26 mouse cellular contexts compared by ENCODE assay signal in the genomic region with DNA sequence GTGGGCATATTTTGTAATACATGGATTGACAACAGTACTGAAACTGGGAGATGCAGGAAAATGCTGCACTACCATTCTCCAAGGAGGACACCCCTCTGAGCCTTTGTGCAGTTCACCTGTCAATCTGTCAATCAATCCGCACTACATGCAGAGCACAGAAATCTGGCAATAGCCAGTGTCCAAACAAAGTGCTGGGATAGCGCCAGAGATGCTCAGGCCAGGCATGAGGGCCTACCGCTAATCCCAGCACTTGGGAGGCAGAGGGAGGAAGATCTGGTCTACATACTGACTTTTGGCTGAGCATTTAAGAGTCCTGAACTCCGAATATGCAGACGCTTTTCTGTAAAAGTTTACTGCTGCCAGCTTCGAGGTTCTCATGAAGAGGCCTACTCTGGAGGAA. TPM values are rescaled to one million over a fixed set of nuclear protein-coding genes. Genes with fewer than 3 reads are reported as not detected.
DNase-seq lines count a peak whose midpoint lies in the region; ATAC-seq and TF ChIP-seq lines count a peak whose summit lies in the region.
"Had no signal": no experiment of that assay in that cellular context is flagged by ENCODE, and none has a peak within 500 bp of the region (broad histone marks: within the 10 kb centered on the region; RNA-seq: fewer than 3 reads in every experiment).

No protein-coding gene starts in this region.

- 51% methylated on average over 6 of the region's 6 CpGs for WGBS in midbrain, postnatal 0 days

- no peak for TF ChIP-seq CTCF in left cerebral cortex, adult 2 months (IDR thresholded peaks at IDR 0.05)
- no peak for TF ChIP-seq CTCF in brain, embryonic 14.5 days (IDR thresholded peaks at IDR 0.05; ENCODE audit: borderline replicate concordance, extremely low read depth, insufficient read depth, insufficient read length)
- TF ChIP-seq CTCF in midbrain, postnatal 0 days (IDR thresholded peaks at IDR 0.05), result no peak

- intact Hi-C loops in left cerebral cortex, adult 2 months (cut with DNase I), result no loop called here

- DNase-seq in cerebellum, adult 9-11 months, result peak; percentile 53
- no peak for DNase-seq in cerebellum, postnatal 4 days (ENCODE audit: low spot score in 2 of 2)
- DNase-seq in left cerebral cortex, adult 2 months (ENCODE audit: extremely low spot score in 1 of 2, low spot score in 2 of 2), result no peak
- DNase-seq in left cerebral cortex, adult 8-10 months (ENCODE audit: low spot score in 2 of 2), result no peak
- peak; percentile 32 for DNase-seq in brain, embryonic 14.5 days (ENCODE audit: low read depth)
- no peak for DNase-seq in midbrain, postnatal 0 days (ENCODE audit: low spot score)
- DNase-seq in lung, postnatal 25 days (ENCODE audit: low spot score), result no peak
- DNase-seq: adrenal gland, postnatal 25 days; forebrain, postnatal 0 days; gastrocnemius, postnatal 14 days; heart, adult 11 months; kidney, adult 18-20 months; kidney, postnatal 4 days; layer of hippocampus, adult 9-11 months; liver, postnatal 0 days; lung, postnatal 10 days; right cerebral cortex, postnatal 14 days; thymus, adult 2 months; thymus, postnatal 4 days had no signal

- H3K4me1 ChIP-seq in midbrain, postnatal 0 days (ENCODE audit: insufficient read depth, low read length), result peaks cover 5% of the 10 kb centered on the region; the same call in 1 of the 2 replicates

- TF ChIP-seq POLR2A in brain, embryonic 14.5 days (IDR thresholded peaks at IDR 0.05; ENCODE audit: borderline replicate concordance, extremely low read depth, insufficient read depth, insufficient read length, poor library complexity, severe bottlenecking), result no peak

- no peak overlapping the region for H3K9ac ChIP-seq in midbrain, postnatal 0 days (replicated peaks; ENCODE audit: low read length, poor library complexity, severe bottlenecking)
- H3K9ac ChIP-seq: embryonic facial prominence, embryonic 12.5 days; forebrain, postnatal 0 days; limb, embryonic 12.5 days; liver, postnatal 0 days had no signal

- H3K27ac ChIP-seq in left cerebral cortex, adult 2 months, result peak overlapping the region; percentile 91
- H3K27ac ChIP-seq in midbrain, postnatal 0 days (ENCODE audit: low read depth, low read length), result peak overlapping the region; percentile 43
- H3K27ac ChIP-seq: embryonic facial prominence, embryonic 12.5 days; limb, embryonic 12.5 days; stomach, postnatal 0 days had no signal

- ATAC-seq in midbrain, postnatal 0 days (ENCODE audit: low FRiP score), result no peak
- ATAC-seq: CD4-positive, CD25-positive, alpha-beta regulatory T cell, adult 4 months; forebrain, postnatal 0 days; liver, postnatal 0 days had no signal

- no peaks in the 10 kb centered on the region for H3K9me3 ChIP-seq in midbrain, postnatal 0 days (ENCODE audit: low read length)
- H3K9me3 ChIP-seq: embryonic facial prominence, embryonic 12.5 days; limb, embryonic 12.5 days had no signal

- H3K36me3 ChIP-seq in midbrain, postnatal 0 days (ENCODE audit: insufficient read depth, low read length), result 0 out of 2 replicates have a peak, but pooled peaks cover 4% of the 10 kb centered on the region
- H3K36me3 ChIP-seq: embryonic facial prominence, embryonic 12.5 days had no signal

- no peaks in the 10 kb centered on the region for H3K27me3 ChIP-seq in midbrain, postnatal 0 days (ENCODE audit: insufficient read depth, low read length)
- H3K27me3 ChIP-seq: embryonic facial prominence, embryonic 12.5 days; limb, embryonic 12.5 days had no signal

- H3K4me2 ChIP-seq in midbrain, postnatal 0 days (ENCODE audit: low read depth, low read length, poor library complexity, severe bottlenecking), result no peak overlapping the region
- H3K4me2 ChIP-seq: embryonic facial prominence, embryonic 12.5 days; heart, embryonic 11.5 days; limb, embryonic 12.5 days; liver, embryonic 11.5 days had no signal

- no peak overlapping the region for H3K4me3 ChIP-seq in left cerebral cortex, adult 2 months
- no peak overlapping the region for H3K4me3 ChIP-seq in midbrain, postnatal 0 days (ENCODE audit: low read depth, low read length)
- H3K4me3 ChIP-seq: embryonic facial prominence, embryonic 12.5 days; limb, embryonic 12.5 days had no signal

RNA-seq across cellular contexts. Expression of gene Cpe, which starts 37.0 kb away (rescaled TPM):
- 1,000 to 10,000 TPM; 1,948 to 2,026 TPM for total RNA-seq in left cerebral cortex, adult 2 months (2021)
- 1,000 to 10,000 TPM; 2,072 to 2,143 (median 2,114) TPM for total RNA-seq in left cerebral cortex, adult 8-10 months (2022)
- polyA plus RNA-seq in brain, embryonic 14.5 days (2012; rRNA removed), result 200 and 339 TPM in 2 replicates
- 974 and 976 TPM in 2 replicates for total RNA-seq in midbrain, postnatal 0 days (2014; rRNA removed)
- polyA plus RNA-seq in midbrain, postnatal 0 days (2015; fragmentation: Nextera tagmentation; extraction: Ambion mirVana), result 1,518 and 1,519 TPM in 2 replicates
- total RNA-seq: hematopoietic stem cell, adult 5-6 weeks had no signal

Comparison
In these comparisons a context has a peak if more than half of its experiments do, and no peak if none do; other contexts are left out.
1. DNase-seq: peak in cerebellum, adult 9-11 months (single experiment) and brain, embryonic 14.5 days (single experiment); none in cerebellum, postnatal 4 days (0 of 2), left cerebral cortex, adult 2 months (0 of 2), left cerebral cortex, adult 8-10 months (0 of 2), midbrain, postnatal 0 days (single experiment) and lung, postnatal 25 days (single experiment).